Mouse (Mus musculus): ENCODE measurements at regions not wholly inside any gene's neighbourhood (a gene's known extent, or its start where the extent isn't known, plus 50 kb on each side); places are given as distances from the start of the nearest gene placed in this dataset.
A peak's percentile ranks its signal among the peaks of the same experiment; 100 is the strongest.

DNA sequence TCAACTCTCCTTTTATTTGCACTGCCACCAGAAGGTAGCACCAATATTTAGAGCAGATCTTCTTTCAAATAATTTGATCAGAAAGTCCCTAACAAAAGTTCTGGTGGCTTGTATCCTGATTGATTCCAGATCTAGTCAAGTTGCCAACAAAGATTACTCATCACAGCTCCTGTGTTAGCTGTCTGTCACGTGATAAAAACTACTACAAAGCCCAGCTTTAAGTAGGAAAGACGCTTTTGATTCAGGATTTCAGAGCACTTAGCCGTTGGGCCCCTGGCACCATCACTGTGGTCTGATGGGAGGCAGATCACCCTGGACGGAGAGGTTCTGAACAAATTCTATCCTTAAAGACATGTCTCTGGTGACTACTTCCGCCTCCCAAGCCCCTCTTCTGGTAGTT is 241.6 kb upstream of the Il12b start:
- DNase-seq = no peak

DNA sequence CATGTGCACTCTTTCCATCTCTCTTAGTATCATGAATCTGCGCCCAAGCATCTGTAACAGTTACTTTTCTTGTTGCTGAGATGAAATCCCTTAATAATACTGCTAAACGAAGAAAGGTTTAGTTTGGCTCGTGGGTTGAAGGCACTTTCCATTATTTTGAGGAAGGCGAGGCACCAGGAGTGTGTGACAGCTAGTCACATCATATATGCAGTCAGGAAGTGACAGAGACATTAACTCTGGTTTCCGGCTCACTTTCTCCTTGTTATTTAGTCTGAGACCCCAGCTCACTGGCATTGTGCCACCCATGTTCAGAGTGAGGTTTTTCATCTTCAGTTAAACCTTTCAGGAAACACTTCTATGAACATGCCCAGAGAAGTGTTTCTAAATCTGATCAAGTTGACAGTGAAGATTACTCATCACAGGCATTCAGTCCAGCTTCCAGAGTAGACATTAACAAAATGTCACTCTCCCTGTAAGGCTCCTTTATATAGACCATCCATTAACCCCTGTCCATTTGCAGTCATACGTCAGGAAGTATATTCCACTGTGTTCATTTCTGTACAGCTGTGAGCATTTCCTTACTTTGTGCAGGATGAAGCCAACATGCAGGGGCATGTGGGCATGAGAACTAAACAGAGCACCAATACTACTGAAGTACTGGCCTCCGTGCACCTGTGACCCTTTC is 238.0 kb upstream of the Il12b start:
- no peak for DNase-seq

DNA sequence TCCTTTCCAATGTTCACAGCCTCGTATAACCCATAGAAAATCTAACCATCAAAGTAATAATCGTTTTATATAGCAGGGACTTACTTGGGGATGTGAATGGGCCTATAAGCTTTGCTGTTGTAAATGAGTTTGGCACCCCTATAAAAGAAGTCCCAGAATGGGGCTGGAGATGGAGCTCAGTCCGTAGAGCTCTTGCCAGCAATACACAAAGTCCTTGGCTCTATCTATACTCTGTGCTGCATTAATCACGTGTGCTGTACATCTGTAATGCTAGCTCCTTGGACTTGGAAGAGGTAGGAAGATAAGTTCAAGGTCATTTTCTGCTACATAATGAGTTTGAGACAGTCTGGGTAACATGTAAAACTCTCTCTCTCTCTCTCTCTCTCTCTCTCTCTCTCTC is 236.8 kb upstream of the Il12b start:
- no peak for DNase-seq

DNA sequence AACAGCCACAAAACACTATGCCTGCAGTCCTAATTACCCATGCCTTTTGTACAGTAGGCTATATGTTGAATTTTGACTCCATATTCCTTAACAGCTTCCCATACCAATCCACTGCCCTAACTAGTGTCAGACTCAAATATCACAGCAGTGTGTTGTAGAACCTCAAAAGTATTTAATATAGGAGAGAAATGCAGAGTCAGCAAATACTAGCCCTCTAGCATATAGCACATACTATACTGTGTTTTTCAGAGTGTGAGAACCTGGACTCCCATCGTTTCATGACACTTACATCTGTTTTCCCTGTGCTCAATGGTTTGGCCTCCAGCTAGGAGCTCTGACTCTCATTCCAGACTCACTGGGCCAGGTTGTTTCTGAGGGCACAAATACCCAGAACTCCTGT is 236.1 kb upstream of the Il12b start:
- no peak for DNase-seq

DNA sequence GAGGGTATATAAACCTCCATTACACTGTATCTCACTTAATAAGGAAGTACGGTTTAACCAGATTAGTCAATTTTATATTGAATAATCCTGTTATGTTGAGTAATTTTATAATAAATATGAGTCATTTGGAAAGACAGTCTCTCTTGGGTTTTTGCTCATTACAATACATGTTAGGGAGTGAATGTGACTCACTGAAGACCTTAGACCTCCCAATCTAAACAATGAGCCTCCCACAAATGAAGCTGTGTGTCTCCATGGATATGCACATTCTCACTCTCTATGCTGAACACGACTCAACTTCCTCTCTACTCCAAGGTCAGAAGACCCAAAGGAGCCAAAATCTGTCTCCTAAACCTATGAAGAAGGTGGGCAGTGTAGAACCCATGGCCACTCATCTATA is 235.7 kb upstream of the Il12b start:
- no peak for DNase-seq

DNA sequence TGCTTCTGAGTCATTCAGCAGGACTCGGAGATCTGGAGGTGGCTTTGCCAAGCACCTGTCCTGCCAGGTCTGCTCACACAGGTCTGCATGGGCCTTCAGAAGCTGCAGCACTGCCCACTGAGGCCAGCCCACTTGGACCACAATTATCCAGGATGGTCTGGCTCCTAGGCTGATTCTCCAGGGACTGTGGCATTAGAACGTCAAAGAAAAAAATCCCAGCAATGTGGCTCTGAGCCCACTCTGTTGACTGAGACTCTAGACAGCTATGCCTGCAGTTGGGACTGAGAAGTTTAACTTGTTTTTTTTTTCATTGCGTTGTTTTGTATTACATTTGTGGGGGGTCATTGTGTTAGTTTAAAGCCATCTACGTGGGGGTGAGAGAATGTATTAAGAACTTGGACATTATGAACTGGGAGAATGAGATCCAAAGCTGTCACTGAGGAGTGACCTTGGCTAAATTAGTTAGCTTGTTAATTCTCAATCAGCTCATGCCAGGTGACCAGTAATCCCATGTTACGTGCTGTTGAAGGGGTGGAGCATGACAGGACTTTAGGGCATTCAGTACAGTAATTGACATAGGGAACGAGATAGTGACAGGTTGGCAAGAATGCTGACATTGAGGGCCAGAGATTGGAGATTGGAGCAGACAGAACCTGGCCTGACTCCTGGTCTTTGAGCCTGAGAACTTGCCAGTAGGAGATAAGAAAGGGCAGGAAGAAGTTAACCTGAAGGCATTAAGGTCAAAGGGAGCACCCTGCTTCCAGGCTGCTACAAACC is 232.0 kb upstream of the Il12b start:
- DNase-seq = no peak

DNA sequence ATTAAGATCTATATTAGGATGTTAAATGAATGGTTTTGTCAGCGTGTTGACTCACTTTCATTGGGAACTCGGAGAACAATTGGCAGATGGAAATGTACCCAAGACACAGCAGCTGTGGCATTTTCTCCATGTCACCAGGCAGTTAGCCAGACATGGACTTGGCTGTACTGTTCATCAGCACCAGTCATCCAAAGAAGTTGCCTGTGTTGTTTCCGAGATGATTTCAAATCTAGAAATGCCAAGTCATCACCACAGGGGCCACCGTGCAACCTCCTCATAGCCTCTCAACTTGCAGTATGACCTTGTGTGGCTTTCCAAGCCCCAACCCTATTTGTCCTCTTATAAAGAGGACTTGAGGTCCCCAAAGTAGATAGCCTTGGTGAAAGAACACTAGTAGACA is 227.4 kb upstream of the Il12b start:
- DNase-seq = peak; percentile 48 to 51

DNA sequence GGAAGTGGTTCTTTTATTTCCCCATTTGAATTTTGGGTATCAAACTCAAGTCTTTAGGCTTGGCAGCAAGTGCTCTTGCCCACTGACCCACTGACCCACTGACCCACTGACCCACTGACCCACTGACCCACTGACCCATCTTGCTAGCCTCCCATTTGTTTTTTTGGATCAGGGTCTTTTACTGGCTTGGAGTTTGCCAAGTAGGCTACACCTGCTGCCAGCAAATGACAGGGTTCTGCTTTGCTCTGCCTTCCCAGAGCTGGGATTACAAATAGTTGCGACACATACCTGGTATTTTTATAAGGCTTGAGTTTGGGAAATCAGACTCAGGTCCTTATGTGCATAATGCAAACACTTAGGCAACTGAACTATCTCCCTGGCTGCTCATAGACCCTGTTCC is 226.7 kb upstream of the Il12b start:
- DNase-seq = peak; percentile 33 to 51

DNA sequence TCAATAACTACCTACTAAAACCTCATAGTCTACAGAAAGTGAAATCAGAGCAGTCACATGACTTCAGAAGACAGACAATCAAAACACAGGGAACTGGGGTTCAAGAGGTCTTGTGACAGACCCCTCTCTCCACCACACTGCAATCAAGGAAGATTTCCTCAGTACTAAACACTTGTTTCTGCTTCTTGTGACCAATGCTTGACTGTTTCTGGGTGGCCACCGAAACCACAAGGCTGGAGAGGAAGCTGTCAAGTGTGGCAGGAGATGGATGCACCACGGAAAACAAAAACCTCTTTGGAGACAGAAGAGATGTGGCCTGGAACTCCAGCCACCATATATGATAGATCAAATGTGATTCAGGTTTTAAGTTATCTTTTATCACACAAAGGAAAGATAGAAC is 225.3 kb upstream of the Il12b start:
- DNase-seq = no peak

DNA sequence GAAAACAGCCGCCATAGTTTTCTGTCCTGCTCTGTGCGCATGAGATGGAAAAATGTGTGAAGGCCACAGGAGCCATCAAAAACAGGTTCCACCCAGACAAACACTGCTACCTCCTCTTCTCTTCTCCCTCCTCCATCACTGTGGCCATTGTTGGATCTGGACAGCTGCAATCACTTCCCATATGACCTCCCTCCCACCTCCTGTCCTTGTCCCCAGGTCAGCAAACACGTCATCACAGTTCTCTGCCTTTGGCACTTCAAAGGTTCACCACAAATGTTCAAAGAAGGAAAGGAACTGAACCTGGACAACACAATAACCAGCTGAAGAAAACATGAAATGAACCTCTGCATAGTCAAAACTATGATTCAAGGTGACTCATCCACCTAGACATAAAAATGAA is 220.2 kb upstream of the Il12b start:
- DNase-seq = no peak

DNA sequence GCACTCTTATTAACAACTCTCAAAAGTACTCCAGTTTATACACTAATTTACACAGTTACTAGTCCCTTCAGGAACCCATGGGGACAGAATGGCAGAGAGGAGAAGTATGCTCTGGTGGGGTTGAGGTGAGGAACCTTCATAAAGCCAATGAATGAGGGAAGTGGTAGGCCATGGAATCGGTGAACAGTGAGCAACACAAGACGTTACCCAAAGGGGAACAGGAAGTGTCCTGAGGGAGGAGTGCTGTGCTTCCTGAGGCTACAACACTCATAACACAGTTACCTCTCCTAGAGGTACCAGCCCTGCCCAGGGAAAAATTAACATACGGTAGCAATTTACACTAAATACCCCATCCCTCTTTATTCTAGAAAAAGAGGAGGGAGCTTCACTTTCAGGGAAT is 216.0 kb upstream of the Il12b start:
- no peak for DNase-seq

DNA sequence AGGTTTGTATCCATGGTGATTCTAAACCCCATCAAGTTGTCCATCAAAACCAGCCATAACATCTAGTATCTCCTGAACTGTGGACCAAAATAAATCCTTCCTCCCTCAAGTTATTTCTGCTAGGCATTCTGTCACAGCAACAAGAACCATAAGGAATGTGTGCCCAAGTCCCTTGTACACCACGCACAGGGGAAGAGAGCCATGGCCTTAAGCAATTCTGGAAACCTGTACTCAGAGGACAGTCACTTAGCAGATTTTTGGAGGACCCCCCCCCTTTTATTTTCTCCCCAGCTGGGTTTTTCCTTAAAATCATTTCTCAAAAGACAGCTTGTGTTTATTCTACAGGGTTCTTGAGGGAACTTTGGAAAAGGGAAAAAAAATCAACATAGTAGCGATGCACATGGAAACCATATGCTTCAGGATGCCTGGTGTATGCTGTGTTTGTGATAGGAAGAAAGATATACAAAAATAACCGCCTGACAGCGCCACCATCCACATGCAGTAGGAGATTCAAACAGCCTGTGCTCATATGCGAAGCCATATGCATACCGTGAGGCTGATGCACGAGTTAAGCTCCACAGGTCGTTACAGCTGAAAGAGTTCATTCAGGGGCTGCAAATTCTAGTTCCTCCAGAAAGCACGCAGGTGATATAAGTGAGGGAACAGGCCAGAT is 214.5 kb upstream of the Il12b start:
- DNase-seq = no peak

DNA sequence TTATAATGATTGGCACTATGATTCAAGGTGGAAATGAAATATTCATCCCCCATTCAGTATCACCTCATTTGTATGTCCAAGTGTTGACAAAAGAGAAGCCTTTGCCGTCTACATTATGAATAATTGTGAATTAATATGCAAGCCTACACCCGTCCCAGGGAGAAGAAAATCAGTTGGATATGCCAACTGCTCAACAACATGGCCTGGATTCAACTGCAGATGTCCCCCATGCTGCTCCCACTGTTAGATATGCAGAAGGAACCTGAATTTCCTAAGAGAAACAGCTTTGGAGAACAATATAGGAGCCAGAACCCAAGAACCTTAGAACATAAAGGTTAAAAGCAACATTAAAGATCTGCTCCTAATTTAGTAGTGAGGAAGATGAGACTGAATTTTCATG is 211.7 kb upstream of the Il12b start:
- peak; percentile 19 to 35 for DNase-seq

DNA sequence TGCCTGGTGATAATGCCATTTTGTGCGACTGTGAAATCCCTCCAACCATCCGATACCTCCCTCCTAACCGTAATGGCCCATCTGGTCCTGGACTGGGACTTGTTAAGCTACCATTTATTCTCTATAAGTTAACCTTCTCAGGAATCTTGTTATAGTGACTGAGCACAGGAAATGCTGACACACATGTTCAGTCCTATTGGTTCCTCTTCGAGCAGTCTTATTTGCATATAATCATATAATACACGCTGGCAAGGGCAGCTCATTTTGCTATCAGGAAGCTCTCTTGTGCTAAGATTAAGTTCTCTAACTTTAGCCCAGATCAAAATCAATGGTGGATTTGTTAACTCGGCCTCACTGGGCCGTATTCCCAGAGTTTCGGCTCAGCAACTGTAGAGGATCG is 206.1 kb upstream of the Il12b start:
- DNase-seq = no peak

DNA sequence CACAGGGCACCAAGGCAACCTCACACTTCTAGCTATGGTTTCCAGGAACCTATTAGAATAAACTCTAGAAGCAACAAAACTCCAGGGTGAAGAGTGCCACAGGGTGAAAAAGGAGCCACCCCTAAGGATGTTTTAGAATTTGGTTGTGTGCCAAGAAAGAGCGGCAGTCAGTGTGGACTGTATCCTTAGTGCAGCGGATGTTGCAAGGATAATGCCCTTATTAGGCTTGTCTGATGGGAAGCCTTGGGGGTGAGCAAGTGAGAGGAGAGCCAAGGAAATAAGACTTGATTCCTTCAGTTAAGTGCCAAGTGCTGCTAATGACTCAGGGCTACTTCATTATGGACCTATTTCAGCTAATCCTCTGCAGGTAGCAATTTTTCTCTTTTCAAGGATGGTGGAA is 197.1 kb upstream of the Il12b start:
- DNase-seq = peak in 1 of 2 experiments; percentile 9

DNA sequence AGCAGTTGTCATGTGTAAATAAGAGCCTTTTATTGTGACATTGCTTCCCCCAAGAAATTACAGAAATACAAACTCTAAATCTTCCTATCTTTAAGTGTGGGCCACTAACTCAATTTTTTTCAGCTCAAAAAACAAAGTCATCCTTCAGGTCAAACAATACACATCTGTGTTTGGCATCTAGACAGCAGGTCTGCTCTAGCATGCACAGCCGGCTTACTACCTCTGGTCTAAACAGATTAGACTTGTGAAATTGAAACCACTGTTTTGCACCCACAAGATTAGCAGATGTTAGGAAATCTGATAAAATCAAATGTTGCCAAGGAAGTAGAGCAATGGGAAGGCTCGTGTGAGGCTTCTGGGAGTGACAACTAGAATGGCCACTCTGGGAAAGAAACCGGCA is 195.5 kb upstream of the Il12b start:
- no peak for DNase-seq

DNA sequence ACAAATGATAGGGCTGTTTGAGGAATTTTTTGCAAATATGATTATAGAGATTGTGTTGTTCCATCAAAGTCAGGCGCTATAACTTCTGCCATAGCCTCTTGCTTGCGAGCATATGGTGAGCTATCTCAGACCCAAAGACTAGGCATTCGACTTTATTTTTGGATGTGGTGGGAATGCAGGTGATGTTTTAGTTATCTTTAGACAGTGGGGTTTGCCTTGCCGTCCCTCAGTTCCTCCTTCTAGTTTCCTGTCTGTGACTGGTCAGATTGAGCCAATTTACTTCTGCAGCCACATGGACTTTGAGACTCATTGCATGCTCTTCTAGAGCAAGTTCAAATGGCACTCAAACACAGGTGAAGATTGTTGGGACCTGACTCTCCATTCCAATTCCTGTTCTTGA is 193.0 kb upstream of the Il12b start:
- DNase-seq = no peak

DNA sequence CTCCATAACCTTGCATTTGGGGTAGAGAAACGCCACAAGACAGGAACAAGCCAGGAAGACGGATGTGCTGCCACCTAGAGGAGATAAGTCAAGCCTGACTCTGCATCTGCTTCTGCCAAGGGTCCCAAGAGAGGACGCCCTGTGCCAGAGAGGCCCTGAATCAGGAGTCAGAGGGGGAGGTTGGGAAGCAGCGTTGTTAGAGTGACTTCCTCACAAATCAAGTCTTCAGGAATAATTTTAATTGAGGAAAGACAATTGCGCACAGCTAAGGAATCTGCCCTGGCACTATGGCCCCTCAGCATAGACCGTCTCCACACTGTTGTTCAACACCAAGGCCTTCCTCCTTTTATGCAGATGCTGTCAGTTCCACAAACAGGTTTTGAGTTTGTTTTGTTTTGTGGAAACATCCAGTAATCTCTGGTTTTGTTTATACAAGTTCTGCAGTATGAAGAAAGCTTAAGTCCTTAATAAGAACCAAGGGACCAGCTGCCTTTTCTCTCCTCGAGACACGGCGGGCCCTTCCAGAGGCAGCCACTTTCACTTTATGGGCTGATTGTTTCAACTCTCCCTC is 187.9 kb upstream of the Il12b start:
- peak; percentile 82 to 84 for DNase-seq

DNA sequence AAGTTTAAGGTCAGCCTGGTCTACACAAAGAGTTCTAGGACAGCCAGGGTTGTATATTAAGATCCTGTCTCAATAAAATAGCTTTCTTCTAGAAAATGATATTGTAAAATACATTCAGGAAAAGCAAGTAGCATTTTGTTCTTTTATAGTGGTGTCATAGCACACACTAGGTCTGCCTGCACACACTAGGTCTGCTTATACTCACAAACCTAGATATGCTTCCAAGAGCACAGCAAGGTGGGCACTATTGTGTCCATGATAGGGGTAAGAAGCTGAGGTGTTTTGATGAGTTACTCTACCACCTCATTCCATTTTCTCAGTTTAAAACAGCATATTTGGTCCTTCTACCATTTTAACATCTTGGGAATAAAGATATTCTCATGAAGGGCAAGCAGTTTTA is 185.8 kb upstream of the Il12b start:
- DNase-seq = no peak

DNA sequence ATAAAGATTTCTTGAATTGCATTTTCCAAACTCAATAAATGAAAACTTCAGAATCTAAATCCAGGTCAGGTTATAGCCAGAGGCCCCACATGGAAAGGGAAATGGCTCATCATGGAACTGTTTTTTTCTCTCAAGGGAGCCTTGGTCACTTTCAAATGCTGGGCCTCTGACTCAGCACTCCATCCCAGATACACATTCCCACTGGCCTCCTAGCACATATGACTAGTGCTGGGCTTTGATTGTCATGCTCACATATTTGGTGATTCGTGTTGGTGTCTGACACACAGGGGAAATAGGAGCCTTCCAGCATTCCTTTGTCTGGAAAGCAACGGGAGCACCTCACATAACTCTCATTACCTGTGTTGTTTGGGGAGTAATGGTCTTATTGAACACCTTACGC is 183.5 kb upstream of the Il12b start:
- no peak for DNase-seq

DNA sequence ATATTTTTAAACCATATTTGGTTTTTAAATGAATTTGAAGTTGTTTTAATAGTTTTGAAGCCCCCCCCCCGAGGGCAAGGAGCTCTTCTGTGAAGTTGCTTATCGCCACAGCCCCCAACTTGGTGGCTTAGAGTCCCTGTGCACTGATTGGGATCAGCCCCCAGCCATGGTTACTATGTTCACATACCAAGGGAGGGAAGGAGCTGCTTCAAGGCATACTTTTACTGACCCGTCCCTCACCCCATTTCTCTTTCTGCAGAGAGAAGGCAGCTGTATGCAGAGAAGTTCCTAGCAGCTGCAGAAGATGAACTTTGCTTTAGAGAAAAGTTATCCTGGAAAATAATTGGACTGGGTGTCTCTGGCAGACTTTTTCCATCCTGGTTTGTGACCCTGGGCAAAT is 179.9 kb upstream of the Il12b start:
- no peak for DNase-seq

DNA sequence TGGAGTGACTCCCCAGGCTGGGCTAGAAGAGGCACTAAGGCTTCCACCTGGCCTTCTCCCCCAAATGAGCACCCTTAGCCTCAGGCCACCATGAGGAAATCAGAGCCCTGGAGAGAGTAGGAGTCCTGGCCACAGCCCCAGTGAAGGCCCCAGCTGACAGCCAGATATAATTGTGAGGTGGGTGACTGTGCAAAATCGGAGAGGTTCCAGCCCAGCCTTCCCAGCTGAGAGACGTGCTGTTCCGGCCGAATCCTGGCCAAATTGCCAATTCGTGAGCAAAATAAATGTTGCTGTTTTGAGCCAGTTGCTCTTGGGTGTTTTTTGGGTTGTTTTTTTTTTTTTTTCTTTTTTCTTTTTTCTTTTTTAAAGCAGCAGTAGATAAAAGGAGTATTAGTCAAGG is 169.9 kb upstream of the Il12b start:
- DNase-seq = peak; percentile 55 to 72

DNA sequence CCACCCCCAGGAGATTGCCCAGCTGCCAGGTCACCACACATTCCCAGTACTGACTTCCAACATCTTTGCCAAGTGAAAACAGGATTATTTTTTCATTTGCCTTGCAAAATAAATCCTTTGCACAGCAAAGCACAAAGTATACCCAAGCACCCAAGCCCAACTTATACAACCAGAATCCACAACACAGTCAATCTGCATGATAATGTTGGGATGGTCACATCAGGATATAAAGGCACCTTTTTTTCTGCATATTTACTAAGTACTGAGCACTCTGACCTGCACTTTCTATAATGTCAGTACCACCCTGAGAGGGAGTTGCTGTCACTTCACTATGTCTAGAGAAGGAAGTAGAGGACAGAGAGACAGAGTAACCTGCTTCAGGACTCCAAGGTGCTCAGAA is 164.4 kb upstream of the Il12b start:
- no peak for DNase-seq

DNA sequence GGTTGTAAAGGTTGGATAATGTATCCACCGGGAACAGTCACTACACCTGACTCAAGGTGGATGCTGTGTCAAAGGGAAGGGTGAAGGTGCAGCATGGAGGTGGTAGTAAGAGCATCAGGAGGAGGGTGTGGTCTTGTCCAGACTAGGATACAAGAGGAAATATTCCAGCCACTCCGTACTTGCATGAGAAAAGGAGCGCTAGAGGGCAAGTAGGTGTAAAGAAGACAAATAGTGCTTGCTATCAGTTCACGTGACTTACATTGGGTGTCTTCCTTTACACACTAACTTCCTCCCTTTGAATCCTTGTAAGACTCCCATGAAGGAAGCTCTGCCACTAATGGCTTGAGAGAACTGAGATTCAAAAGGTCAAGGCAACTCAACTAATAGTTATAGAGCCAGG is 161.8 kb upstream of the Il12b start:
- no peak for DNase-seq
